Mouse (Mus musculus) CH12.LX (cell line): ENCODE data around the gene Cav1.

Experiments
- CTCF ChIP-seq, 2 experiments: IDR thresholded peaks in 1 of 2; conservative IDR thresholded peaks in 1 of 2; 2 replicates each; pipeline ENCODE4 v1.5.1; 2011 to 2012; ENCODE audit warnings: low read depth in 2 of 2, low read length in 2 of 2, improper control_type of control experiment in 1 of 2, inconsistent platforms in 1 of 2, mild to moderate bottlenecking in 1 of 2, moderate library complexity in 1 of 2
- EP300 ChIP-seq: IDR thresholded peaks from 2 replicates; pipeline ENCODE4 v1.6.1; 2011; ENCODE audit warnings: low read length, improper control_type of control experiment
- KAT2A ChIP-seq: IDR thresholded peaks from 2 replicates; pipeline ENCODE4 v1.6.1; 2012; ENCODE audit warnings: low read length, improper control_type of control experiment, inconsistent platforms; ENCODE audit not compliant: insufficient replicate concordance
- MAFK ChIP-seq: IDR thresholded peaks from 2 replicates; pipeline ENCODE4 v1.6.1; 2011; ENCODE audit warnings: low read length, improper control_type of control experiment; ENCODE audit not compliant: insufficient replicate concordance
- MAX ChIP-seq: IDR thresholded peaks from 2 replicates; pipeline ENCODE4 v1.6.1; 2011; ENCODE audit warnings: low read length, improper control_type of control experiment
- MXI1 ChIP-seq: IDR thresholded peaks from 2 replicates; pipeline ENCODE4 v1.6.1; 2011; ENCODE audit warnings: mild to moderate bottlenecking, low read depth, low read length, improper control_type of control experiment
- POLR2A ChIP-seq: IDR thresholded peaks from 2 replicates; pipeline ENCODE4 v1.6.1; 2011; ENCODE audit warnings: low read depth, mild to moderate bottlenecking, improper control_type of control experiment, low read length
- SIN3A ChIP-seq: IDR thresholded peaks from 2 replicates; pipeline ENCODE4 v1.6.1; 2012; ENCODE audit warnings: low read length, improper control_type of control experiment, inconsistent platforms
- ZKSCAN1 ChIP-seq: IDR thresholded peaks from 2 replicates; pipeline ENCODE4 v1.6.1; 2012; ENCODE audit warnings: low read depth, inconsistent platforms, low read length, improper control_type of control experiment, borderline replicate concordance
- ZMIZ1 ChIP-seq: IDR thresholded peaks from 2 replicates; pipeline ENCODE4 v1.6.1; 2012; ENCODE audit warnings: low read depth, mild to moderate bottlenecking, inconsistent platforms, low read length, improper control_type of control experiment
- ZNF384 ChIP-seq: IDR thresholded peaks from 2 replicates; pipeline ENCODE4 v1.6.1; 2012; ENCODE audit warnings: low read depth, low read length, improper control_type of control experiment, inconsistent platforms

GRCm38 (mm10) chr6:17281757-17282092 lies 24.4 kb upstream of the Cav1 start:
- TF ChIP-seq CTCF (conservative IDR thresholded peaks at IDR 0.05 in 1 of 2, IDR thresholded peaks at IDR 0.05 in 1 of 2; ENCODE audit: low read depth in 2 of 2, low read length in 2 of 2) (no peak), ZNF384 (no peak), EP300 (no peak), ZMIZ1 (no peak), MAX (no peak), POLR2A (no peak), ZKSCAN1 (no peak), MAFK (no peak), KAT2A (no peak), SIN3A (no peak), MXI1 (no peak)
